Mouse (Mus musculus) hindbrain, embryonic 12.5 days (tissue): ENCODE measurements at regions not wholly inside any gene's neighbourhood (a gene's known extent, or its start where the extent isn't known, plus 50 kb on each side); places are given as distances from the start of the nearest gene placed in this dataset.
A peak's percentile ranks its signal among the peaks of the same experiment; 100 is the strongest.
"Not testable (repeated sequence)": the region's sequence is repeated elsewhere in the genome, so short reads cannot be mapped to it uniquely, and the experiment has no call there.

Experiments
- ATAC-seq: fragments of 200-750 bp; cut with Nextera tagmentation; 2 replicates; pipeline ENCODE4 v1.8.0; 2017; ENCODE audit warnings: moderate TSS enrichment; ENCODE audit not compliant: low FRiP score
- H3K27ac ChIP-seq: fragments of 300-500 bp; sonication (generic); 2 replicates; pipeline ENCODE4 v1.5.1; 2016; ENCODE audit warnings: mild to moderate bottlenecking
- H3K27me3 ChIP-seq: fragments of 300-500 bp; sonication (generic); 2 replicates; pipeline ENCODE4 v1.6.1; 2016; ENCODE audit warnings: mild to moderate bottlenecking
- H3K36me3 ChIP-seq: fragments of 300-500 bp; sonication (generic); 2 replicates; pipeline ENCODE4 v1.6.1; 2016; ENCODE audit warnings: mild to moderate bottlenecking
- H3K4me1 ChIP-seq: fragments of 300-500 bp; sonication (generic); 2 replicates; pipeline ENCODE4 v1.6.1; 2016
- H3K4me2 ChIP-seq: fragments of 300-500 bp; sonication (generic); replicated peaks from 2 replicates; pipeline ENCODE4 v1.6.1; 2016; ENCODE audit warnings: mild to moderate bottlenecking
- H3K4me3 ChIP-seq: fragments of 300-500 bp; sonication (generic); 2 replicates; pipeline ENCODE4 v1.5.1; 2016; ENCODE audit warnings: mild to moderate bottlenecking
- H3K9ac ChIP-seq: fragments of 300-500 bp; sonication (generic); 2 replicates; pipeline ENCODE4 v1.6.1; 2016; ENCODE audit warnings: mild to moderate bottlenecking, moderate library complexity
- H3K9me3 ChIP-seq: fragments of 300-500 bp; sonication (generic); replicated peaks from 2 replicates; pipeline ENCODE4 v1.6.1; 2016; ENCODE audit warnings: mild to moderate bottlenecking
- WGBS: fragments of 180-500 bp; shearing (Covaris S2); methylation state at CpG from one replicate; pipeline ENCODE4 v1.1.7; 2016; 5-methylcytosine and 5-hydroxymethylcytosine counted together

DNA sequence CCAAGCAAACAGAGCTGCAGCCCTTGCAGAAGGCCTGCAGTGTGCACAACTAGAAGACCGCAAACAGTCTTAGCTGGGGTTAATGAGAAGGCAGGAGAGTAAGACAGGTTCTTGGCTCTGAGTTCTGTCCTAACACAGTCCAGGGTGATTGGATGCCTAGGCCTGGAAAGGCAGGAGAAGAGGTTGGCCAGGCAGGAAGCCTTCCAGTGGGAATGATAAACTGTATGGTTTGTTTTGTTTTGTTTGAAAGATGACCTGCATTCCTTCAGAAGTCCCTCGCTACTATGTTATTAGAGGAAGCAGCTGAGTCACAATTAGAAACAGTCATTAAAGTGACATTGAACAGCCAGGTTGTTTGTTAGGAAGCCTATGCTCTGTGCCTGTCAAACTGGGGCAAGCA, 831.5 kb downstream of the Gm9195 start:
- no peak overlapping the region for H3K27ac ChIP-seq
- WGBS, result 77% methylated on average over 2 of the region's 2 CpGs

DNA sequence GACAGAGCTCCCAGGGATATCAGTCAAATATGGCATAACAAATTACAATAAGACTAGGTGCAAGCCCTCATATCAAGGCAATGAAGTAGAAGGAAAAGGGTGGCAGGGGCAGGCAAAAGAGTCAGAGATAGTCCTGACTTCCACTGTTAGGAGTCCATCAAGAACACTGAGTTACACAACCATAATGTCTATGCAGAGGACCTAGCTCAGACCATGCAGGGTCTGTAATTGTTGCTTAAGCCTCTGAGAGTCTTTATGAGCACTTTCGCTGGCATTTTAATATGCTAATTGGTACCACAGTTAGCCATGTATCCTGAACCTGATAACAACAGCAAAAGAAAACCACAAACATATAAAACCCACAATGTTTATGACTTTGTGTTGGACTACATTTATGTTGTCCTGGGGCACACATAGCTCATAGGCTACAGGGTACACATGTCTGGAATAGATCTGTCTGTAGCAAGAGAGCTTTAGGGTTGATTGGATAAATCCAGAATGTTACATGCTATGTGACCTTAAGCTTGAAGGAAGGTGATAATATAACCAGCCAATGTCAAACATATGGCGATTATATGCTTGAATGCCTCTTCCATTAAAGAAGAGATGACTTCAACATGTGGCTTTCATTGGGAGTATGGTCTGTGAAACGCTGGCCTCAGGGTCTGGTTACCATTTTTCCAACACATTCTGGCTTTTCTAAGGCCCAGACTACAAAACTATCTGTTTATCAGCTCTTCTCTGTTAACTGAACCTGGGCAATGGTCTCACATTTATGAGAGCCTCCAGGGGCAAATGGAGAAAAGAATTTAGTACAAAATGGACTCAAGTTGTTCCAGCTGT, 836.6 kb downstream of the Gm9195 start:
- no peak overlapping the region for H3K9ac ChIP-seq
- no peaks in the 10 kb centered on the region for H3K36me3 ChIP-seq
- H3K4me3 ChIP-seq, result no peak overlapping the region
- H3K4me2 ChIP-seq, result no peak overlapping the region
- no peaks in the 10 kb centered on the region for H3K4me1 ChIP-seq
- no peak for ATAC-seq
- no peaks in the 10 kb centered on the region for H3K27me3 ChIP-seq
- WGBS, result 73% methylated on average over 3 of the region's 3 CpGs
- no peaks in the 10 kb centered on the region for H3K9me3 ChIP-seq
- H3K27ac ChIP-seq, result no peak overlapping the region

More for the DNA sequence above, 831.5 kb downstream of the Gm9195 start:
- Histone ChIP-seq H3K4me3 (no peak overlapping the region), H3K9ac (no peak overlapping the region), H3K4me2 (no peak overlapping the region), H3K9me3 (no peaks in the 10 kb centered on the region), H3K27me3 (no peaks in the 10 kb centered on the region), H3K36me3 (no peaks in the 10 kb centered on the region), H3K4me1 (no peaks in the 10 kb centered on the region)
- no peak for ATAC-seq

DNA sequence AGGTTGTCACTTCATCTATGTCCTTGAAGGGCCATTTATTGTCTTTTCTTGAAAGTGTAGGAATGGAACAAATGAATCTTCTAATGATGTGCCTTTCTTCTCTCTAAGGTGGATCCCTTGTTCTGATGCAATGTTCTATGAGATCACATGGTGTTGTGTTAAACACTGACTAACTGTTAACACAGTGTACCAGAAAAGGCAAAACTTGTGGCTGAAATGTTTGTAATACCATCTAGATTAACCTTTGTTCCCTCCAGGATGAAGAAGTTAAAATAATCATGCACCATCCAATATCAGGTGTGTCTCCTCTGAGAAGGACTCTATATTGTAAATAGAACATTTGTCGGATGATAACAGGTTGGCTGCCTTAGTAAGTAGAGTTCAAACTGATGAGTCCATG, 849.1 kb downstream of the Gm9195 start:
- no peak for ATAC-seq
- Histone ChIP-seq H3K27me3 (no peaks in the 10 kb centered on the region), H3K36me3 (no peaks in the 10 kb centered on the region), H3K9me3 (no peaks in the 10 kb centered on the region), H3K9ac (no peak overlapping the region), H3K4me3 (no peak overlapping the region), H3K4me1 (no peaks in the 10 kb centered on the region), H3K27ac (no peak overlapping the region), H3K4me2 (no peak overlapping the region)
- 91% methylated on average over 1 of the region's 1 CpGs for WGBS

DNA sequence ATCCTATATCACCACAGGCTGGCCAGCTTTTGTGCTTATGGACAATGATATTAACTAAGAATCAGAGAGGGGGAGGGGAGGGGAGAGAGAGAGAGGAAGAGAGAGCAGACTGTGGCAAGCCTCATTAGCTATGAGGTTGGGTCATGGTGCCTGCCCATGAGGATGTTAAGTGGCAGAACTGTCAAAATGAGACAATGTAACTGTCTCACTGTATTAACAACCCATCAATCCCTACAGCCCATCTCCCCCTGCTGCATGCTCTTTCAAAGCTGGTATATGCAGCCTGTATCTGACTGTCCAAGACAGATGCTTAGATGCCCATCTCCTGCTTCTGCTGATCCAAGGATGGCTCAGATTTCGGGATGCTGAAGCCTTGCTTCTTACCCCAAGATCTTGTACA, 852.6 kb downstream of the Gm9195 start:
- H3K9ac ChIP-seq, result no peak overlapping the region
- H3K9me3 ChIP-seq, result no peaks in the 10 kb centered on the region
- peak; percentile 78 for ATAC-seq
- 83% methylated on average over 1 of the region's 1 CpGs for WGBS
- no peak overlapping the region for H3K4me2 ChIP-seq
- H3K27ac ChIP-seq, result no peak overlapping the region
- H3K27me3 ChIP-seq, result no peaks in the 10 kb centered on the region
- no peaks in the 10 kb centered on the region for H3K4me1 ChIP-seq
- no peaks in the 10 kb centered on the region for H3K36me3 ChIP-seq
- no peak overlapping the region for H3K4me3 ChIP-seq

DNA sequence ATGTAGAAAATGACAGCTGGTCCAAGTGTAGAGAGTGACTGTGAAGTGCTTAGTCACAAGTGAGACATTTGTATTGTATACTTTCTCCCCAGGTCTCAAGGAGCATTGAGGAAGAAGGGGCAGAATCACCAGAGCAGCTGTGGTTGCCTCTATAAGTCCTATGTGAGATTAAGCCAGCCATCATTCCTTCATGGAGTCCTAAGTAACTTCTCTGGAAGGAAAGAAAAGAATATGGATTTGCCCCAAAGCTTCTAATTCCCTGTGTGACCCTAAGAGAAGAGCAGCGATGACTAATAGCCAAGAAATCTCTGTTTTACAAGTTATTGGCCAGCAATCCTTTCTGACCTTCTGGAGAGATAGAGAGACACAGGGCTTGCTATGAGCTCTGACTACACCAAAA, 856.5 kb downstream of the Gm9195 start:
- no peaks in the 10 kb centered on the region for H3K4me1 ChIP-seq
- no peak overlapping the region for H3K27ac ChIP-seq
- H3K27me3 ChIP-seq, result no peaks in the 10 kb centered on the region
- 100% methylated on average over 1 of the region's 1 CpGs for WGBS
- no peak overlapping the region for H3K4me2 ChIP-seq
- H3K4me3 ChIP-seq, result no peak overlapping the region
- ATAC-seq, result no peak
- H3K36me3 ChIP-seq, result no peaks in the 10 kb centered on the region
- H3K9me3 ChIP-seq, result no peaks in the 10 kb centered on the region
- no peak overlapping the region for H3K9ac ChIP-seq

DNA sequence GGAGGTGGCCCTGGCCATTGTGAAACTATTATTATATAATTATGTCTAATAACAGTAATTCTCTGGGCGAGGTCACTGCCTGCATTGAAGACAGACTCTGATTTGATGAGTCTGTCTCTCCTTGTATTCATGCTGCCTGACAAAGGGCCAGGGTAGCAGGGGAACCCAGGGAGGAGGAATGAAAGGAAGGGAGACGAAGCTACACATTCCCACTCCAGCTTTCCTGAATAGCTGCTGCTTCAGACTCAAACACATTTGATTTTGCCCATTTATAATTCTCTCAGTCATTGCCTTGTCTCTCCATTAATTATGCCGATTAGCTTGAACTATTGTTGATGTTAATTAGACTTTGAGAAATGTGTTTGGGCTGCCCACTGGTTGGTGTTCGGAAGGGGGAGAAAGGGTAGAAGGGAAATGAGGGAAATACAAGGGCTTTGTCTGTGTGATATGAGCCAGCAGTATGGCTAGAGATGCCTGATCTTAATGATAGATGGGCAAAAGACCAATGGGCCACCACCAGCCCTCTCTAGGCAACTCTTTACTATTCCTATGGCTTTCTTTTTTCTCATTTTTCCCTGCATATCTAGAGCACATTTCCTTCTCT, 881.8 kb downstream of the Gm9195 start:
- Histone ChIP-seq H3K36me3 (no peaks in the 10 kb centered on the region), H3K4me3 (no peak overlapping the region), H3K9ac (no peak overlapping the region), H3K27me3 (no peaks in the 10 kb centered on the region), H3K27ac (no peak overlapping the region), H3K4me2 (no peak overlapping the region), H3K9me3 (no peaks in the 10 kb centered on the region), H3K4me1 (no peaks in the 10 kb centered on the region)
- WGBS, result 55% methylated on average over 4 of the region's 4 CpGs
- no peak for ATAC-seq

DNA sequence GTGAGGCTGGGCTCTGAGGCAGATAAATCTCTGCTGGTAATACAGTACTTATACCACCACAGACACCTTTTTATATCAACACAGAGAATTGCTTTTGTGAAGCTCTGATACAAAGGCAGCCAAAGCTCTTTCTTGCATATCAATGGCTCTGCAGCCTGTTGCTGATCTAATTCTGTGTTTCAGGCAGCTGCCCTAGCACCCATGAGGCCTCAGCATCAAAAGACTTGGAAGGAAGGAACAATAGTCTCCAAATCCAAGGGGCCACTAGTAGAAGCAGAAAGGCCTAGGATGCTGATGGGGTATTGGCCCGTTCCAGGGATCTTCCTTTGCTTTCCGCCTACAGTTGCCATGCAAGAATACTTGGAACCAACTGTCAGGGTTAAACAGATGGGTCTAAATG, 887.9 kb downstream of the Gm9195 start:
- H3K27ac ChIP-seq, result no peak overlapping the region
- no peak overlapping the region for H3K9ac ChIP-seq
- no peaks in the 10 kb centered on the region for H3K9me3 ChIP-seq
- no peak overlapping the region for H3K4me2 ChIP-seq
- no peaks in the 10 kb centered on the region for H3K4me1 ChIP-seq
- ATAC-seq, result no peak
- no peaks in the 10 kb centered on the region for H3K36me3 ChIP-seq
- no peak overlapping the region for H3K4me3 ChIP-seq
- WGBS, result 43% methylated on average over 2 of the region's 2 CpGs
- H3K27me3 ChIP-seq, result no peaks in the 10 kb centered on the region

DNA sequence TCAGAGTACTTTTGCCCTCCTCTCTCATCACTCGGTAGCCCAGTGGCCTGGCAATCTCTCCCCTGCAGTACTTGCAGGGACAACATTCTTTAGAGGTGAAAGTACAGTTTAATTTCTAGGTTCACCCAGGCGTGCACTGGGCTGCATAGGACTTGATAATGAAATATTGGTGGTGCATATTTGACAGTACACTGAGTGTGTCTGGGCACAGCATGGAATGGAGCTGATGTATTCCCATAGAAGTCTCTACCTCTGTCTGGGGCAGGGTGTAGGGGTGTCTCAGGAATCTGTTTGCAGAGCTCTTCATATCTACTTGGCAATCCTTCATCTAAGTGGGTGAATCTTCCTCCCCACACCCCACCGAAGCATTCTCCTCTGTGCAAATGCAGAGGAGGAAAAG, 893.8 kb downstream of the Gm9195 start:
- no peak overlapping the region for H3K9ac ChIP-seq
- H3K27ac ChIP-seq, result no peak overlapping the region
- no peak for ATAC-seq
- no peaks in the 10 kb centered on the region for H3K27me3 ChIP-seq
- no peak overlapping the region for H3K4me2 ChIP-seq
- no peaks in the 10 kb centered on the region for H3K9me3 ChIP-seq
- H3K4me1 ChIP-seq, result no peaks in the 10 kb centered on the region
- 82% methylated on average over 3 of the region's 3 CpGs for whole genome bisulfite sequencing
- H3K36me3 ChIP-seq, result no peaks in the 10 kb centered on the region
- H3K4me3 ChIP-seq, result no peak overlapping the region

DNA sequence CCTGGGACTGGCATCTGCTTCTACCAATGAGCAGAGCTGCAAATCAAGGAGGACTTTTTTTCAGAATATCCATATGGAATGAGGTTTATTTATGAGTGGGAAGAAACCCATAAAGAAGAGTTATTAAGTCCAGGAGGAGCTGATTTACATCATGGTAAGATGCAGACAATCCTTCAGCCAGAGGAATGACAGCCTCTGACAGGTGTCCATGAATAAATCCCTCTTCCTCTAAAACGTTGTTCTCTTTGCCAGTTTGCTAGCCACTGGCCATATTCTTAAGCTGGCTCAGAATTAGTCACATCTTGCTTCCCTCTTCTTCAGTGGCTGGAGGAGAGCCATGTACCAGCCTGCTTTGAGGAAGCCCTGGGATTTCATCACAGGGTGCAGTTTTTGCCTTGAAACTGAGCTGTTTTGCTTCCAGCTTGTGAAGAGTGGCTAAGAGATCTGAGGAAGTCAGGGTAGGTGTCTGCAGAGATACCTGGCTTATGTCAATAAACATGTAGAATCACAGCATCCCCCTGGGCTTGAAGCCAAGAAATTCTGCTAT, 902.9 kb downstream of the Gm9195 start:
- Histone ChIP-seq H3K4me1 (no peaks in the 10 kb centered on the region), H3K4me2 (no peak overlapping the region), H3K9ac (no peak overlapping the region), H3K9me3 (no peaks in the 10 kb centered on the region), H3K27ac (no peak overlapping the region), H3K4me3 (no peak overlapping the region), H3K36me3 (no peaks in the 10 kb centered on the region), H3K27me3 (no peaks in the 10 kb centered on the region)
- 58% methylated on average over 1 of the region's 1 CpGs for WGBS
- no peak for ATAC-seq

DNA sequence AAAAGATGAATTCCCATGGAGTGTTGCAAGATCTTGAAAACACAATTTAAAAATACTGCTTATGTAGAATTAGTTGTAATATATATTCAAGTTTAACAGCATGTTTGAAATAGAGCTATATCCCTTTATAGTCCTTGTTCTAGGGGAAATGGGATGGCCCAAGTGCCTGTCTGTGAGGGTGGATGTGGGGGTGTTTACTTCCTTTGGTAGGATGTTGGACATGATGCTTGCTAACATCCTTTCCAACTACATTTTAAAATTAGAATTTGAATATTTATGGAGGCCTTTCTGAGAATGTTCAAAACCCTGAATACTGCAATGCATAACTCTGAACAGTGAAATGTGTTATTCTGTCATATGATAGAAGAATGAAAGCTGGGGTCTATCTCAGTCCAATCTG, 903.6 kb downstream of the Gm9195 start:
- H3K4me2 ChIP-seq, result no peak overlapping the region
- H3K4me1 ChIP-seq, result no peaks in the 10 kb centered on the region
- no peaks in the 10 kb centered on the region for H3K9me3 ChIP-seq
- H3K36me3 ChIP-seq, result no peaks in the 10 kb centered on the region
- H3K9ac ChIP-seq, result no peak overlapping the region
- H3K27ac ChIP-seq, result no peak overlapping the region
- H3K4me3 ChIP-seq, result no peak overlapping the region
- H3K27me3 ChIP-seq, result no peaks in the 10 kb centered on the region
- no peak for ATAC-seq

DNA sequence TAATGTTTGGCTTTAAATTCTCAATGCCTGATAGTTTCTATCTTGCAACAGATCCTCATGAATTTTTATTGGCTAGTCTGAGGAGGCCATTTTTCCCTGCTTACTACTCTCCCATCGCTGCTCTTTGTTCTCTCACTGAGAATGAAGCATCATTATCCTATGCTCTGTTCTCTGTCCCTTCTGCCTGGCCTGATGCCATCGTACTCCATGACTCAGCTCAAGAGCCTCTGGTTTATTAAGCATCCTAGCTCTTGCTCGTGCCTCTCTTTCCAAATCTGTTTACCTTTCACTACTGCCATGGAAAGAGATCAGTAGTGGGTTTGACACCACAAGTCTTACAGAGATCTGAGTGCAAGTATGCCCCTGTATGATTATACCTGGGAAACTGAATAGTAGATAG, 926.8 kb downstream of the Gm9195 start:
- H3K9ac ChIP-seq, result no peak overlapping the region
- no peak overlapping the region for H3K27ac ChIP-seq
- no peak for ATAC-seq
- H3K27me3 ChIP-seq, result no peaks in the 10 kb centered on the region
- H3K4me3 ChIP-seq, result no peak overlapping the region
- no peaks in the 10 kb centered on the region for H3K4me1 ChIP-seq
- no peaks in the 10 kb centered on the region for H3K36me3 ChIP-seq
- 72% methylated on average over 3 of the region's 3 CpGs for WGBS
- H3K9me3 ChIP-seq, result no peaks in the 10 kb centered on the region
- no peak overlapping the region for H3K4me2 ChIP-seq

DNA sequence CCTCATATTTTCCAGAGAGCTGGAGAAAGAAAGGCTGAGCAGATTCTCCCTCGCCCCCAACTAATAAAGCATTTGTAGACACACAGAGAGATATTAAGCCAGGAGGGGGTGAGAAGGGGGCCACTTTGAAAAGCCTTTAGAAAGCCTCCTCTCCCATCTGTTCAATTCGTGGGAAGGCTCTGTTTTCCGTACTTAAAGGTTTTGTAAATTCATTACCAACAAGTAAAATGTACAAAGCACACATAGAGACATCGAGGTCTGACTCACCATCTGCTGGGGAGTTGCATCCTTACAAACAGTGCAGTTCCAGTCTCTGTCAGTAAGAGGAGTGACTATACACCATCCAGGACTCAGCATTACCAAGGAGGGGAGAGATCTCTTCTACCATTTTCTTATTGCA, 929.7 kb downstream of the Gm9195 start:
- WGBS, result 81% methylated on average over 4 of the region's 4 CpGs
- Histone ChIP-seq H3K4me3 (no peak overlapping the region), H3K27me3 (no peaks in the 10 kb centered on the region), H3K36me3 (no peaks in the 10 kb centered on the region), H3K4me1 (no peaks in the 10 kb centered on the region), H3K9me3 (no peaks in the 10 kb centered on the region), H3K4me2 (no peak overlapping the region), H3K9ac (no peak overlapping the region), H3K27ac (no peak overlapping the region)
- no peak for ATAC-seq

DNA sequence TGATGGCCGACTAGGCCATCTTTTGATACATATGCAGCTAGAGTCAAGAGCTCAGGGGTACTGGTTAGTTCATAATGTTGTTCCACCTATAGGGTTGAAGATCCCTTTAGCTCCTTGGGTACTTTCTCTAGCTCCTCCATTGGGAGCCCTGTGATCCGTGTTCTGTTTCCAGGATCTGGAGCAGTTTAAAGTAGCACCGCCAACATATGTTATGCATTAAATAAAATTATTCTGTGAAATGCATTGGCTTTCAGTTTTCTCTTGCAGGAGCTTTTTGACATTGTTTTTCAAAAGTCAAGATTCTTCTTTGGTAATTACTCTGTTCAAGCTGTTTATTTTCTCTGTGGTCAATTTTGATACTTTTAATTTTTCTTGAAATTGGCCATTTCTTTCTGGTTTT, 937.3 kb downstream of the Gm9195 start:
- not testable (repeated sequence) for H3K4me2 ChIP-seq, H3K9ac ChIP-seq, H3K36me3 ChIP-seq, H3K4me1 ChIP-seq, ATAC-seq, H3K9me3 ChIP-seq, H3K27ac ChIP-seq, H3K27me3 ChIP-seq, H3K4me3 ChIP-seq
- 81% methylated on average over 2 of the region's 3 CpGs for WGBS
